Mouse (Mus musculus): Measurements from ENCODE around the gene Trmt112. TPM values are rescaled to one million over a fixed set of nuclear protein-coding genes. Genes with fewer than 3 reads are reported as not detected.
"Not testable (repeated sequence)": the region's sequence is repeated elsewhere in the genome, so short reads cannot be mapped to it uniquely, and the experiment has no call there.

Gene Trmt112
- polyA plus RNA-seq, 2 experiments from 2014 or later = 183 to 217 TPM

DNA sequence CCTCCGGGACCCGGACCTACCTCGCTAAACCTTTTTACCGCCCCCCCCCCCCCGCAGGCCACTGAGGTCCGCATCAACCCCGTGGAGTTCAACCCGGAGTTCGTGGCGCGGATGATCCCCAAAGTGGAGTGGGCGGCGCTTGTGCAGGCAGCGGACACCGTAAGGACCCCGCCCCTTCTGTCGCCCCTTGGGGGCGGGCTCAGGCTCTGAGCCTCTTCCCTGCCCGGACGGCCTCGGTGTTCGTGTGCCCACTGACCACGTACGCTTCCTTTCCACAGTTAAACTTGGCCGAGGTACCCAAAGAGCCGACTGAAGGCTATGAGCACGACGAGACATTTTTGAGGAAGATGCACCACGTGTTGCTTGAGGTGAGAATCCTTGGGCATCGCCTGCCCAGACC, 808 bp downstream of the Trmt112 start:
- ATAC-seq = not testable (repeated sequence)

DNA sequence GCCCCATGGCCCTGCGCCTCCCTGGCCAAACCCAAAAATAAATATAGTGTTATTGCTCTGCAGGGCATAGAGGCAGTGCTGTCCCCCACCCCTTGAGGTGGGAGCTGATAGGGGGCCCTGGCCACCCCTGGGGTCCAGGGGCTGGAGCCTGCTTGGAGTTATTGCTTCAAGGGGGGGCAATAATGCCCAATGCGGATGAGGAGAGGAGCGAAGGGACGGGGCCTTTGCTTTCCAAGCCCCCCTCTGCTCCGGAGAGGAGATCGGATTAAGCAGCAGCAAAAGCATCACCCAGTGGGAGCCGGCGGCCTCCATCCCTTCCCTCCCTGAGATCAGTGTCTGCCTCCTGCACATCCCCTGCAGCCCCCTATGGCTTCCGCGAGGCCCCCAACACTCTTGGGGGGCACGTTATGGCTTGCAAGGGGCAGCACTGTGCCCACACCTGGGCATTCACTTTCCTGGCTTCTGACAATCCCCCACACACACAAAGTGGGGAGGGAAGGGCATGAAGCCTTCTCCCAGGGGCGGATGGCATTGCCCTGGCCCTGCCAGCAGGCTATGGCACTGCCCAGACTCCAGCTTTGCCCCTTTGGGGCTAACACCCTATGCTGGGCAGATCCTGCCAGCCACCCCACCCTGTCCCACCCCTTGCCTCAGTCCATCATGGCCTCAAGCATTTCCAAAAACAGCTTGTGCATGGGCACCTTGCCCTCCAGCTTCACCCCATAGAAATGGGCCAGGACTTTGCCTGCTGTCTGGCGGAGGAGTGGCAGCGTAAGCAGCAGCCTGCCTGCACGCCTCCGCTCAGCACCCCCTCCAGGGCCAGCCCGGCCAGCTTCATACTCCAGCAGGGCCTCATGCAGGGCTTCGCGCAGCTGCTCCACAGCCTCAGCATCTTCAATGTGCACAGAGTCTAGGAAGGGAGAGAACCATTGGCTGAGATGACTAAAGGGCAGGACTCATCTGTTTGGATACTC, 1.9 kb downstream of the Trmt112 start:
- no peak for ATAC-seq

DNA sequence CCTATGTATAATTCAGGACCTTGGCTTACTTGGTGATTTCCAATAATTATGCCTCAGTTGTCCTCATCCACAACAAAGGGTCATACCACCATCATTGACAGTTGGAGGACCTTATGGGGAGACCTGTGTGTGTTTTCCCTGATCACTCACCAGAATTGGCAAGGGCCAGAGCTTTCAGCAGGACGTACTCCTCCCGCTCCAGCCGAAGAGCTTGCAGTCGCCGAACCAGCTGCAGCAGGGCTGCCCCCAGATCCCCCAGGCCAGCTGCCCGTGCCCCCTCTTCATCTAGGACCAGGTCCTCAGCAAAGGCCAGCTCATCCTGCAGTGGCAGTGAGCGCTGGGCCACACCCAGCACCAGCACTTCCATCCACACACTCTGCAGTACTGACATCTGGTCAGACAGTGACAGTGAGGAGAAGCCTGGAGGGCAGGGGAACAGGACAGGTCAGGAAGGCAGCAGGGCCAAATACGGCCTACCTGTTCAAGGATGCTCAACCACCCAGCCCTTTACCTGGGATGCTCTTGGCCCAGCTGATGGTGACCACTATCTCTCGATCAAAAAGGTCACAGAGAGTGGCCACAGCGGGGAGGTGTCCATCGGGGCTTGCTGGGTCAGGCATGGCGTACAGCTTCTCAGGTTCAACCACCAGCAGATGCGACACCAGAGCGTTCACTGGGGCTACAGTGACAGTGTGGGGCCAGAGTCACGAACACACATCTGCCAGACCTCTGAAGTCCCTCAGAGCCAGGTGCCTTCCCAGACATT, 2.9 kb downstream of the Trmt112 start:
- no peak for ATAC-seq

DNA sequence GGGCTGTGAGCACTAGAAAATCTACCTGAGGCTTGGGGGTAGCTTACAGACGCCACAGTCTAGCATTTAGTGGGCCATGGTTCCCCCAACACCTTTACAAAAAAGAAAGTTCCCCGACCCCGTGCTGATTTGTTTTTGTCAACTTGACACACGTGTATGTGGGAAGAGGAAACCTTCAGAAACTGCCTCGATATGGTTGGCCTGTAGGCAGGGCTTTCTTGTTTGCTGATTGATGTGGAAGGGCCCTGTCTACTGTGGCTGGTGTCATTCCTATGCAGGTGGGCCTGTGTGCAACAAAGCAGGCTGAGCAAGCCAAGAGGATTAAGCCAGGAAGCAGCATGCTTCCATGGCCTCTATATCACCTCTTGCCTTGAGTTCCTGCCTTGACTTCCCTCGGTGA, 3.5 kb downstream of the Trmt112 start:
- ATAC-seq = no peak

DNA sequence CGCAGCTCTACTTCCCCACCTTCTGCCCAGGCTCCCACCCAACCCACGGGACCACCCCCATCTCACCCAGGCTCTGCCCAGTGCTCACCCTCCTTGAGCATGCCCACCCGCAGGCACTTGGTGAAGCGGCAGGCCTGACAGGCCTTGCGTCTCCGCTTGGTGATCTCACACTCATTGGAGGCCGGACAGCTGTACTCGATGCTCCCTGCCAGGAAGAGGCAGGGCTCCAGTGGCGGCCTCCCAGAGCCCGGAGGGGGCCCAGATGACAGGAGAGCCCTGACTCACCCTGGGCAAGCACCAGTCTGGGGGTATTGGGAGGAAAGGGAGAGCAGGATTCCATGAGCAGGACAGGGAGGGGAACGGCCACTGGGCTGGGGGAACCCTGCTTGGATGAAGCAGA, 4.5 kb downstream of the Trmt112 start:
- no peak for ATAC-seq

DNA sequence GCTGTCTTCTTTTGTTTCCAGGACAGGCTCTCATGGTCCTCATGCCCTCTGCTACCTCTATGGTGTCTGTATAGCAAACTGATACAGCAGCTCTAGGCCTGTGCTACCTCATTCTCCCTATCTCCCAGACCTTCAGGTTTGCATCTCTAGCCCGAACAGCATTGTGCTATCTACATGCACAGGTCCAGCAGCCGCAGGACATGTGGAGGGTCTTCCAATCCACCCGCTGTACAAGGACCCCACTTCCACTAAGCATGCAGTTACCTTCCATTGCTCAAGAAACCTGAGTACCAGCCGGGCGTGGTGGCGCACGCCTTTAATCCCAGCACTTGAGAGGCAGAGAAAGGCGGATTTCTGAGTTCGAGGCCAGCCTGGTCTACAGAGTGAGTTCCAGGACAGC, 5.0 kb downstream of the Trmt112 start:
- no peak for ATAC-seq

DNA sequence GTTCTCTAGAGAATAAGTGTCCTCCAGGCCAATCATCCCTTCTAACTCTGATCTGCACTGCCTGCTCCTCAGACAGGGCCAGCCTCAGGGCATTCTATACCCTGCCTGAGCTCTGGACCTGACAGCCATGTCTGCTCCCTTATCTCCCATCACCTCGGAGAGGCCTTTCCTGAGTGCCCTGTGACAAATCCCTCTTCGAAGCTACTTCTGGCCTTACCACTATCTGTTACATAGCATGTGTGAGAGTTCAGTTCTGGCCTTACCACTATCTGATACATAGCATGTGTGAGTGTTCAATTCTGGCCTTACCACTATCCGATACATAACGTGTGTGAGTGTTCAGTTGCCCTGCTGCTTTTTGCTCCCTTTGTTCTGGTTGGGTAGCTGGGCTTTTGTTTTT, 5.8 kb downstream of the Trmt112 start:
- ATAC-seq = no peak

DNA sequence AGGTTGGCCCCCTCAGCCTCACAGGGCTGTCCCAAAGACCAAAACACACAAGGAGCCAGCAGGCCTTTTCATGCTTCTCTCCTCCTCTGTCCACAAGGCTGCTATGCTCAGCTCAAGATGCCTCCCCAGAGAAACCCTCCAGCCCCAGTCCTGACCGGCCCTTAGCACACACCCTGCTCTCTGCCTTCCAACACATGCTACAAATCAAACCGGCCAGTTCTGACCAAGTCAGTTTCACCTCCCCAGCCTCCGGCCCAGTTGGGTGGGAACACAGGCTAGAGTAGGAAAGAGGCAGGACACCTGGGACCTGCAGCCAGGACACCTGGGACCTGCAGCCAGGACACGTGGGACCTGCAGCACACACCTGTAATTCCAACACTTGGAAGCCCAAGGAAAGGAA, 7.0 kb downstream of the Trmt112 start:
- no peak for ATAC-seq

DNA sequence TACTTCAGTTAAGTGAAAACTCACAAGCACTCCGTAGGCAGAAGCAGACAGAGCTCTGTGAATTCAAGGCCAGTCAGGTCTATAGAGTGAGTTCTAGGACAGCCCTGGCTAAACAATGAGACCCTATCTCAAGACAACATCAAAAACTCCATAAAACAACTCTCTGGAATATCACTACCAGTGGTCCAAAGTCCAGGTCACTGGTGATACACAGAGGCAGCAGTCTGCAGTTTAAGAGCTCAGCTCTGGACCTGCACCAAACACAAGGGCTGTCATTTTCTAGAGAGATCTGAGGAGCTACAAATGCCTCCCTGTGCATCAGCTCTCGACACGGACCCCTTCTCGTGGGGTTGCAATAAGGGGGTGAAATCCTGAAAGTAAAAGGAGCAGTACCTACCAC, 8.8 kb downstream of the Trmt112 start:
- no peak for ATAC-seq

DNA sequence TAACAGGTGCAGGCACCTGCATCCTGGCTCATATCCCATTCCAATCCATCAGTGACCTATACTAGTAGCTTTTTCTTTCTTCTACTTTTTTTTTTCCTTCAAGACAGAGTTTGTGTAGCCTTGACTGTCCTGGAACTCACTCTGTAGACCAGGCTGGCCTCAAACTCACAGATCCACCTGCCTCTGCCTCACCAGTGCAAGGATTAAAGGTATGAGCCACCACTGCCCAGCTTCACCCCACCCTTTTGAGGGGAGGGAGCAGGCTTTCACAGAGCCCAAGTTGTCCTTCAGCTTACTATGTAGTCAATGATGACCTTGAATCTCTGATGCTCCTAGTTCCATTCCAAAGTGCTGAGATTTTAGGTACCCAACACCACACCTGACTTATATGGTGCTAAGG, 9.9 kb downstream of the Trmt112 start:
- ATAC-seq = no peak

DNA sequence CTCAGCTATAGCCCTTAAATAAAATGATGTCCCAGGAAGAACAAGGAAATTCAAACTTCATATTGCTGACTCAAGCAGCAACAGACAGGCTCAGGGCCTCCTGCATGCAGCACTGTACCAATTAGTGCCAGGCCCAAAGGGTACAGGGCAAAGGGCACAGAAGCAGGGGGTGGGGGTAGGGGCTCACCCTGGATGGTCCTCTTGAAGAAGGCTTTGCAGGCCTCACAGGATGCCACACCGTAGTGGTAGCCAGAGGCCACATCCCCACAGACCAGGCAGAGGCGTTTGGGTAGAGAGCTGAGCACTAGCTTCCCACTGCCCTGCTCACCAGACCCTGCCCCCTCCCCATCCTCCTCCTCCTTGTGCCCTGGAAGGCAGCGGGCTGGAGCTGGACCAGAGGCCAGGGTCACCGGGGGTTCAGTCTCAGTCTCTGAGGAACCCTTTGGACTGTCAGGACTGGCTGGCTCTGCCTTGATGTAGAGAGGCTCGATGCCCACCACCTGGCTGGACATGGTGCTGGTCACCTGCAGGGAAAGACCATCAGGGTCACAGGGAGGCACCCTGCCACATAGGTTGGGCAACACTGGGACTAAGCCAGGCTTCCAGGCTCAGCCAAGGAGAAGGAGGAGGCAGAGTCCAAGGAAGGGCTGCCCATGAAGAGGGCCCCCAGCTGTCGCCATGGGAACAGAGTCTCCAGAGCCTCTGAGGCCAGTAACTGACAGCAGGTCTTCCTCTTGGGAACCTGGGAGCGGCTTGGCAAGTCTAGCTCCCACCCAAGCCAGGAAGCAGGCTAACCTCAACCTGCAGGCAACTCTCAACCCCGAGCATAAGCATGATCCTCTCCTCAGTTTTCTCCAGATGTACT, 10.6 kb downstream of the Trmt112 start:
- no peak for ATAC-seq

DNA sequence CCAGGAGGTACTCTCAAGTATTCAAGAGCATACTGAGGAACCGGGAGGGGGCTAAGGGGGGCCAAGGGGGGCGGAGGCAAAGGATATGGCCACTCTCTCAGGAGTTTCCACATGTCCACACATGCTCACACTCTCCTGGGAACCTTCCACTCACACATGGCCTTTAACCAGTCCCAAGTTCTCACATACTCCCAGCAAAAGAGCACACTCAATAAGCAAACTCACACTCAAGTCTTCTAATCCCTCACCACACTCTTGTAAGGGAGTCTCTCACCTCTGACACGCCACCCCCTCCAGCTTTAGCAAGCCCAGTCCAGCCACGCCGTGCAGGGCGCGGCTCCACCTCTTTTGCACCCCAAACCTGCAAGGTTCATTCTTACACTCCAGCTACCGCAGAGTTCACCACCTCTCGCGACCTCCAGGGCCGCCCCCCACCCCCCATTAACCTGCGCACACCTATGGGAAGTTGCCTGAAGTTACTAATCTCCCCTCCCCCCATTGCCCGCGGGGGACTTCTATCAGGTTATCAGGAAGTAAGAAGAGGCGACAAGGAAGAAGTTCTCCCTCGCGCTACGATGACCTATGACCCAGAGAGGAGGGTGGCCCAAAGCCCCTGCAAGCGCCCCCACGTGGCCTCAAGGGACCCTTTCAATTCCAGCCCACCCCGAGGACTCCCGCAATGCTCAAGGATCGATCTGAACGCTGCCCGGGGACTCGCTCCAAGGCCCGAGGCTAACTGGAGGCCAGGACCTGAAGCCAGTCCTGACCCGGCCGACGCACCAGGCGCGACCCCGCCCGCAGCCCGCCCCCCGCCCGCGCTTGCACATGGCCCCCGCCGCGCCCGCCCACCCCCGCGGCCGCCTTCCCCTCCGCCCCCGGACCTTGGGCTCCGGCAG, 11.5 kb downstream of the Trmt112 start:
- no peak for ATAC-seq

DNA sequence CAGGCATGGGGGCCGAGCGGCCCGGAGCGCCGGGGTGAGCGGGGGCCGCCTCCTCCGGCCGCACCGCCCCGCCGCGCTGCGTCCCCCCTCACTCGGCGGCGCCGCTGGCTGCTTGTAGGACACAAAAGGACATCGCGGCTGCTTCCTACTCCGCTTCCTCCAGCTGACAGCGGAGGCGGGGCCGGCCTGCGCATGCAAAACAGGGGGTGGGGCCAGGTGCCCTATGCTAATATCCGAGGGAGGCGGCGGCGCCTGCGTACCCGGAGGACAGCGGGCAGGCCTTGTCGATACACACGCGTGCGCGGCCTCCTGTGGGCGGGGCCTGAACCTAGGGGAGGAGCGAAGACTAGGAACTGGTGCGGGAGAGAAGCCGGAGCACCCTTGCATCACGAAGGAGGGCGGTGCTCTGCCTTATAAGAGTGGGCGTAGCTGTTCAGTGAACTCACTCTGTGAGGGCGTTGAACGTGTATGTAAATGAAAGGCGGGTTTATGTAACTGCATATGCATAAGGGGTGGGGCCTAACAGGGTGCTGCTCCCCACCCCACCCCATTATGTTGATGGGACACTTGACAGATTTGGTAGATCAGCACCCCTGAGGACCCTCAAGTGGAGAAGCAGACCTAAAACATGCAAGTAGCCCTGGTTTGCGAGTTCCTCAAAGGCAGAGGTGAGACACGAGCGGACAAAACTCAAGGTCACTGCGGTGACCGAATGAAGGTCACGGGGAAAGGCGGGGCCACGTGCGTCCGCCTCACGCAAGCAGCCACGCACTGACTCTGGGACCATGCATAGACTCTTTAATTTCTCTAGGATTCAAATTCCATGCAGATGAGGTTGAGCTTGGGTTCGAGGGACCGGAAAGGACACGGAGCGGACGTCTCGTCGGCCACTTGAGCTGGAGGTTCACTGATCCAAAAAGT, 12.4 kb downstream of the Trmt112 start, which contains the start of gene Esrra:
Esrra (minus strand) TSS at position 167 of the 921 bp plus-strand sequence.
- ATAC-seq = peak; percentile 93

DNA sequence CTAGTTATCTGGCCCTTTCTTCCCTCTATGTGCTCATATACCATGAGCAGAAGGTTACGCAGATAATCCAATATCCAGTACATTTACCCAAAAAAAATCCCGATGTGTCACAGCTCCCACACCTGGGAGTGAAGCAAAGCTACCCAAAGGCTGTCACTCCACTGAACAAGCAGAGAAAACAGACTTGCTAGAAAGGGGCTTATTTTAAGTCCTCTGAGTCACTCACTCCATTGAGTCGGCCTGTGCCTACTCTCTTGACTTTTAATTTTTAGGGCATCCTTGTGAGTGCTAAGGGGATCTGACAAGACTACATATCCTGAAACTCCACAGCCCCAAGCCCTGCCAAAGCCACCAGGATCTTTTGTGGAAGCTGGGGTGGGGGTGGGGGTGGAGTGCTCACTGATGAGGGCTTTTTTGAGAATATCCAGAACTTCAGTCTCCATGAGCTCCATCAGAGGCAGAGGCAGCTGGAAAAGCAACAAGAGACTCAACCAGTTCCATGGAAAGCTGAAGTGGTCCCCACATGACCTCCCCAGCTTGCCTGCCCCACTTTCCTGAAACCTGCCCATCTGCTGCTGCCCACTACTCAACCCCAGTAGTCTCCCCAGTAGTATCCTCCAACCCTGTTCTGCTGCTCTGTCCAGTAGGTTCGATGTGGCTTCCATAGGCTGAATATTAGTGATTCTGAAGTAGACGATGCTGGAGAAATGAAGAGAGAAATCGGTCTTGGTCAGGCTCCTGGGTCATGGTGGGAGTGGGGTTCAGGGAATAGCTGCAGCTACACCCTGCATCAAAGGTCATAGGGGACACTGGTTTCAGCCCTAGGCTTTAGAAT, 13.6 kb downstream of the Trmt112 start:
- ATAC-seq = no peak

DNA sequence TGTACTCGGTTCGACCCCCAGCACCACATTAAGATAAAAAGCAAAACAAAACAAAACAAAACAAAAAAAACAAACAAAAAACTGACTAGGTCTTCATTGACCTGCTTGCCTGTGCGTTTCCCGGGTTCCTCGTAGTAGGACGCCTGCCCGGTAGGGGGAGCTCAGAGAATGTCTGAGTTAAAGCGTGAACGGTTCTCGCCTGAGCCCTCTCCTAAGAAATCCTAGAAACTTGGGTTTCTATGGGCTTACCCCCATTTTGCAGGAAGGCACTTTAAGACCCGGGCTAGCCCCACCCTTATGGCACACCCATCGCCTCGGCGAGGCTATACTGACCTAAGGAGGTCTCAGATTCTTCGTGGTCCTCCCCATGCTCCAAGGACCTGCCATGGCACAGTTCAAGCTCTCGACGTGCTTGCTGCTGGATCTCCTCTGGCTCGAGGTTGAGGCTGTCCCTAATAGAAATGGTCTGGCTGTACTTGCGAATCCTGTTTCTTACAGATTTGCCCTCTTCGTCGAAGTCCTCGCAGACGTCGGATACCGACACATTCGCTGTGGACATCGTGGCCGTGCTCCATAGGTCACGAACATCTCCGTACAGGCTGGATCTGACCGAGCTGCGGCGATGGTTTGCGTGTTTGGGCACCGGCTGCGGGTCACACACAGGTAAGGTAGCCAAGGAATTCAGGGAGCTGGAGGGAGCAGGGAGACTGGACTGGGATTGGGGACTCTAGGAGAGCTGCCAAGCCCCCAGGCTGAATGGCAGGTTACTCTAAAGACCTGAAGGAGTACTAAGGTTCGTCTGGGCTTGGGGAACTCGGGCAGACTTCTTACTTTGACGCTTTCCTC, 15.2 kb downstream of the Trmt112 start:
- no peak for ATAC-seq

DNA sequence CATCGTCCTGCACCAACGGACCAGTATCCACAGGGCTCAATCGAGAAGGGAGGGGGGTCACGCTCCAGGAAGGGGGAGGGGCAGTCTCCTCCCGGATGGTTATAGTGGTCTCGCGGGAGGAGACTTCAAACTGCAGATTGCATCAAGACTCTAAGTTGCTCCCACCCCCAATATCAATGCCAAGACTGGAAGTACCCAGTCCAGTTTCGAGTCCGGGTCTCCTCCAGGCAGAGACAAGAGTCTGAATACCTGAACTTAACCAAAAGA, 15.7 kb downstream of the Trmt112 start, which contains the start of gene Catsperz:
Catsperz (minus strand) TSS at position 74 of the 267 bp plus-strand sequence.
- ATAC-seq = no peak

DNA sequence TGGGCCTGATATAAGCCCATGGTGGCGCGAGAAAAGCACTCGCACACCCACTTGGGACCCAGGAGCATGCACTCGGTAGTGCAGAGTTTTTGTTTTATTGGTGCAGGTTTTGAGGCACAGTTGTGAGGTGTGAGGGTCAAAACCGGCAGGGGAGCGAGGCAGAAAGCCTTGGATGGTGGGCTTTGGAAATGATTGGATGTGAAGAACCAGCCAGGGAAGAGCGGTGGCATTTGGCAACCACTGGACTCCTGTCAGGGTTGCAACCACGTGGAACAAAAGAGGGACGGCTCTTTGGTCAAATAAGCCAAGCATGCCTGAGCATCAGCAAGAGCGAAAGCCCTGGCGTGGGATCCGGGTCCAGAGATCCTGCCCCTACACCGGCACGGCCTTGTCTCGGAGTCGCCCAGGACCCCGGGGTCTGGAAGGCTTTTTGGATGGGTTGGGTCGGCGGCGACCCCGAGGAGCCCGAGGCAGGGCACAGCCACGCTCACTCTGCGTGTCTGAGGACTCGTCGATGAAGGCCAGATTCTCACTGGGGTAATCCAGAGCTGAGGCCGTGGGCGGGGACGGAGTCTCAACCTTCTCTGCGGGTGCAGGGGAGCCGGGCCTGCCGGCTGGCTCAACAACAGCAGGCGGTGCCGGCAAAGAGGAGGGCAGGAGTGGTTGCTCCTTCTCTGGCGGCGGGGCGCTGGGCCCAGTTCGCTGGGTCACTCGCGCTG, 16.3 kb downstream of the Trmt112 start:
- ATAC-seq = no peak
